Mouse (Mus musculus) kidney, postnatal 10 days (tissue): ENCODE results near the gene Kank2.

ENCODE experiments used
- DNase-seq: peaks from one replicate; pipeline ENCODE4 v3.0.0; 2021; ENCODE audit warnings: mixed read lengths

Kank2 gene

DNA sequence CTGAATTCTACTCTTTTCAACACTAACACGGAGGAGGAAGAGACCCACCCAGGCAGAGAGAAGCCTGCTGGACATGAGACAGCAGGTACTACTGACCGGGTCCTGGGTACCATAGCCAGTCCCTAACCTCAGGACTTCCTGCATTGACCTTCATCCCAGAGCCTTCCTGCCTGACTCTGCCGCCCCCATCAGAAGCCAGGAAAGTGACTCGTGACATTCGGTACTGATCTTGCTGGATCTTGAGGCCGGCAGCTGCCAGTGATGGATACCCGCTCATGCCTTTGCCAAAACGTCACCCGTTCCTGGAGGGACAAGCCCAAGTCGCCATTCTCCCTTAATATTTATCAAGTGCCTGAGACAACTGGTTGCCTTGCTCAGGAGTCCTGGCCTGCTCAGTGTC lies 50.1 kb downstream of the Kank2 start:
- no peak for DNase-seq

DNA sequence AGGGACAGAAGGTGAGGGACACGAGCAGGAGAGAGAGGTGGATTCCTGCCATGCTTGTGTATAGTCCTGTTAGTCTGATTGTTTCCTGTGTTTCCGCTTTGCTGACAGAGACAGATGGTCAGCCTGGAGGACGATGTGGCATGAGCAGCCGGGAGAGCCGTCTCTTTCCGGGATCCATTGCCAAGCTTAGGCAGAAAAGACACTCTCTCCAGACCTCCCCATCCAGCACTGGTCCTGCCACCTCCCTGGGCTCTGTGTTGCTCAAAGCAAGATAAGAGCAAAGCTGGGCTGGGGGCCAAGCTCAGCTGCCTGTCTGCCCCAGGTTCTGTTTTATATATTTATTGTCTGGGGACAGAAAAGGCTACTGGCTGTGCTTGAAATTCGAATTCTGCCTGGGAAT lies 50.5 kb downstream of the Kank2 start:
- DNase-seq, result peak; percentile 82

- no peak for DNase-seq
Measured at GRCm38 (mm10) chr9:21747238-21747774, 51.2 kb downstream of the Kank2 start.

GRCm38 (mm10) chr9:21741514-21741913 lies 57.0 kb downstream of the Kank2 start:
- no peak for DNase-seq

GRCm38 (mm10) chr9:21740427-21740826 lies 58.1 kb downstream of the Kank2 start:
- no peak for DNase-seq

DNA sequence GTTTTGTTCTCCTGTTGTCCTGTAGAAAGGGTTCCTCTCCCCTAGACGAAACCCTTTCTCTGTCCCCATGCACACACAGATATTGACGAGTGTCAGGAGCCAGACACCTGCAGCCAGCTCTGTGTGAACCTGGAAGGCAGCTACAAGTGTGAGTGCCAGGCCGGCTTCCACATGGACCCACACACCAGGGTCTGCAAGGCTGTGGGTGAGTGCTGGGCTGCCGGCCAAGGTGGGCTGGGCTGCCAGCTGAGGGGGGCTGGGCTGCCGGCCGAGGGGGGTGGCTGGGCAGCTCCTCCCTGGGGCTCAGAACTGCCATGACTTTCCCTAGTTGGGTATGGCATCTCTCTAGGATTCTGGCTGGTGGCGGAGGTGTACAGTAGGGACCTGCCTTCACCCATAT lies 59.8 kb downstream of the Kank2 start:
- no peak for DNase-seq

GRCm38 (mm10) chr9:21737188-21737587 lies 61.4 kb downstream of the Kank2 start:
- no peak for DNase-seq

DNA sequence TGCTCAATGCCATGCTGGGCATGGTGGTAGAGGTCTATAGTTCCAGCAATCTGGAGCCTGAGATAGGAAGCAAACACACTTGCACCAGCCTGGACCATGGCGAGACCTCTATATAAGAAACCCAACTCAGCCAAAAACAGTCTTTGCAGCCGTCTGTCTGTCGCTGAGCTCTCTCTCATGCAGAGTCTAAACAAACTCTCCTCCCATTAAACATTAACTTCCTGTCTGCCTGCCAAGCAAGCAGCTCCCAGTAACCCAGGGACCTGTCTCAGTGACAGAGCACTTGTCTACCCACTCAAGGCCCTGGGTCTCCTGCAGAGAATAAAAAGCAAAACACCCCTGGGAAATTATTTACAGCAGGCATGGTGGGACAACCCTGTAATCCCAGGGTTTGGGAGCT lies 62.0 kb downstream of the Kank2 start:
- peak; percentile 44 for DNase-seq

GRCm38 (mm10) chr9:21735126-21735525 lies 63.4 kb downstream of the Kank2 start:
- DNase-seq, result no peak

DNA sequence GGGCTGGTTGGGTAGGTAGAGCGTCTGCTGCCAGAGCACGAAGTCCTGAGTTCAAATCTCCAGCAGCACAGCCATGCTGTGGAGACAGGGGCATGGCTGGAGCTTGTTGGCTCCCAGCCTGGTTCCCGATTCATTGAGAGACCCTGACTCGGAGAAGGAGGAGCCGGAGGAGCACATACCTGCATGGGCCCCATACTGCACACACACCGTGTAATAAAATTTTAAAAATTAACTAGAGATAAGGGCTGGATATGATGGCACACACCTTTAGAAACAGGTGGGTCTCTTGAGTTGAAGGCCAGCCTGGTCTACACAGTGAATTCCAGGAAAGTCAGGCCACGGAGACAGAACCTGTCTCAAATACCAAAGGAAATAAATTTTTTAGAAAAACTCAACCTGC lies 64.6 kb downstream of the Kank2 start:
- DNase-seq, result no peak

DNA sequence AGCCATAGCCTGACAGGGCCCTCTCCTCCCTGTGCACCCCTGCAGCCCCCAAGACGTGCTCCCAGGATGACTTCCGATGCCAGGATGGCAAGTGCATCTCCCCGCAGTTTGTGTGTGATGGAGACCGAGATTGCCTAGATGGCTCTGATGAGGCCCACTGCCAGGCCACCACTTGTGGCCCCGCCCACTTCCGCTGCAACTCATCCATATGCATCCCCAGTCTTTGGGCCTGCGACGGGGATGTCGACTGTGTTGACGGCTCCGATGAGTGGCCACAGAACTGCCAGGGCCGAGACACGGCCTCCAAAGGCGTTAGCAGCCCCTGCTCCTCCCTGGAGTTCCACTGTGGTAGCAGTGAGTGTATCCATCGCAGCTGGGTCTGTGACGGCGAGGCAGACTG lies 65.1 kb downstream of the Kank2 start:
- no peak for DNase-seq

GRCm38 (mm10) chr9:21732288-21732687 lies 66.3 kb downstream of the Kank2 start:
- no peak for DNase-seq

DNA sequence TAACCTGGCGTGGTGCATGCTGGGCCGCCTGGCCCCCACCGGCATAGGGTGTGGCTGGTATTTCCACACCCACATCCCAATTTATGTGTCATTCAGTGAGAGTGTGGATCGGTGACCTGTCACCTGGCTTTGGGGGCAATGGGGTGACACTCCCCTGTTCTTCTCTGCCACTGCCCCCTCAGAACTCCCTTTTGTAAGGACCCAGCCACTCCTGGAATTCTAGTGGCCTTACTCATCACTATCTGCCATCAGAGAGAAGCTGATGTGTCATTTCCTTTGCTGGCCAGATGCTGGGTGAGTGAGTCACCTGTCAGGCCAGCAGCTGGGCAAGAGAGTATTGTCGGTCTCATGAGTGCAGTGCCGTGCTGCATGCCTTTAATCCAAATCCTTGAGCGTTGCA lies 69.3 kb downstream of the Kank2 start:
- DNase-seq, result no peak

DNA sequence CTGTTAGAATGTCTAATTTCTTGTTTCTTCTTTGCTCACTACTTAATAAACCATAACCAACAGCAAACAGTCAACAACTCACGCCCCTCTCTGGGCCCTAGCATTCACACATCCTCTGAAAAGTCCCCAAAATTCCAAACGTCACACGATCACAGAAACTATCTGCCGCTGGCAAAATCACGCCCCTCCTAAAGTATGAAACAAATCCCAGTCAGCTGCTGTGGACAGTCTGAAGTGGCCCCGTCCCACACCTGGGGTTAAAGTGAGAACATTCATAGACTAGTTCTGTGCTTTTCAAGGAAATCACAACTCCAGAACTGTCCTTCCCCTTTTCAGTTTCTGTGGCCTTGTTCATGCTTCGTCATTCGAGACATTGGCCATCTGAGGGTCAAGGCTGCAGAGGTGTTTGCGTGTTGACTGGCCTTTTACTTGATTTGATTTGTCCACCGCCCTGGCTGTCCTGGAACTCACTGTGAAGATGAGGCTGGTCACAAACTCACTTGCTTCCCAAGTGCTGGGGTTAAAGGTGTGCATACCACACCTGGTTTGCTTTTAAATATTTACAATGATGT lies 70.2 kb downstream of the Kank2 start:
- no peak for DNase-seq

- DNase-seq, result no peak
Measured at GRCm38 (mm10) chr9:21726218-21726975, 72.1 kb downstream of the Kank2 start.

GRCm38 (mm10) chr9:21725224-21726121 lies 73.1 kb downstream of the Kank2 start:
- DNase-seq, result no peak

DNA sequence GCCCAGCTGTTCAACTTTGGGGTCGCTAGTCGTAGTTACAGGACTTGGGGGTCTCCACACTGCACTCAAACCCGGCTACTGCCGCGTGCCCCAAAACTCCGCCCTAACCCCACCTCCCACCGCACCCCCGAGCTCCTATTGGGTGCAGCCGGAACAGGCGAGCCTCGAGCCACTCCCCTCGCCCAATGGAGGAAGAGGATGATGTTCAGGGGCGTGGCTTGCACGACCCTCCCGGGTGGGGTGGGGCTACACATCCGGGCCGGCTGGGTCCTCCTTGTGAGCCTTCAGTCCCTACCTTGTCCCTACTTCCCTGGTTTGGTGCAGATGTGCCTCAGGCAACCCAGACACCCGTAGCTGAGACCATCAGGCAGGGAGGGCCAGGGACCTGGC lies 74.4 kb downstream of the Kank2 start:
- DNase-seq, result peak; percentile 95

DNA sequence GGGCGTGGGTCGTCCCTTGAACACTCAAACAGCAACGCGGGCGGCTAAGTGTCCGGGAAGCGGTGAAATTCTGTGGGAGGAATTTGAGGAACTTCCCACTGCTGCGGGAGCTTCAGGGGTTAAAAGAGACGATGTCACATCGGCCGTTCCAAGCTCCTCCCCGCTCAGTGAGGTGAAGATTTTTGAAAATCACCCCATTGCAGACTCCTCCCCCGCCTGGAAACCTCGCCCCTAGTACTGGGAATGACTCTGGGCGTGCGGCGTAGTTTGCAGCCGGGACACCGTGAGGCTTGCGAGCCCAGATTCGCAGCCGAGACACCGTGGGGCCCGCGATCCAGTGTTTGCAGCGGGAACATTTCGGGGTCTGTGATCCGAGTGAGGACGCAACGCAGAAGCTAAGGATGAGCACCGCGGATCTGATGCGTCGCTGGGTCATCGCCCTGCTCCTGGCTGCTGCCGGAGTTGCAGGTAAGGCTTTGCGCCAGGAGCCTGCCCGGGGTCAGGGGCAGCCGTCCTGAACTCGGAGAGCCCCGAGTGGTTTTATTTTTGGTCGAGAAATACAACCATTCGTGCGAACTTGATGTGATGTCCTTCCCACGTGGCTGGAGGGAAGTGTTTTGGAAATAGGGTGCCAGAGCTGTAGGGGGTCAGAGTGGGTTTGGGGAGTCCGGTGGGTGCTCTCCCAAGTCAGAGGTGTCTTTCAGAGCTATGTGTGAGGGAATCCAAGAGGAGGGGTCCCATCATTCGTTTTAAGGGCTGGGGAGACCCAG lies 75.0 kb downstream of the Kank2 start, which contains the start of gene Ldlr:
TSS of gene Ldlr (plus strand) at position 107 of the 770 bp plus-strand sequence.
- DNase-seq, result peak; percentile 90

DNA sequence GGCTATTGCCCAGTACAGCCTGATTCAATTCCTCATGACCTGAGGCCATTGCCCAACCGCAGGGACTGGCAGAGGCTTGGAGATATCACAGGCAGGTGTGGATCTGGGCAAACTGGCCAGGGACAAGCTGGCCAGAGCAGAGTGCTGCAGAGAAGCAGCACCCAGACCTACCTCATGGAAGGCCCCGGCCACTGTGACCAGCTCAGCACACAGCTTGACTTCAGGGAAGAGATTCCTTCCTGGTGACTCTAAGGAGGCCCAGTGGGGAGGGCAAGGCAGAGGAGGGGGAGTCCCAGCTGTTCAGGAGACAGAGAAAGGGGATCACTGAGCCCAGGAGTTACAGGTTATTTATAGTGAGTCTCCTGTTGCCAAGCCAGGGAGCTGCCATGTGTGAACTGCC lies 77.5 kb downstream of the Kank2 start:
- no peak for DNase-seq

GRCm38 (mm10) chr9:21717015-21717414 lies 81.5 kb downstream of the Kank2 start:
- DNase-seq, result no peak
